Mouse (Mus musculus) C2C12 (cell line): ENCODE data around the gene Lhx5. TPM values are rescaled to one million over a fixed set of nuclear protein-coding genes. Genes with fewer than 3 reads are reported as not detected.
A peak's percentile ranks its signal among the peaks of the same experiment; 100 is the strongest.

Experiments
- H3K27me3 ChIP-seq: one replicate; pipeline ENCODE4 v1.6.1; 2011; ENCODE audit not compliant: control insufficient read depth, insufficient read depth, insufficient read length
- H3K36me3 ChIP-seq: one replicate; pipeline ENCODE4 v1.6.1; 2011; ENCODE audit not compliant: control insufficient read depth, insufficient read depth
- H3K4me3 ChIP-seq: one replicate; pipeline ENCODE4 v1.5.1; 2011; ENCODE audit warnings: mild to moderate bottlenecking, control low read depth; ENCODE audit not compliant: poor library complexity, insufficient read depth, severe bottlenecking
- H3K79me2 ChIP-seq: one replicate; pipeline ENCODE4 v1.6.1; 2011; ENCODE audit not compliant: control insufficient read depth, insufficient read depth
- H3K79me3 ChIP-seq: one replicate; pipeline ENCODE4 v1.6.1; 2011; ENCODE audit warnings: low read depth, control low read depth
- H3ac ChIP-seq: one replicate; pipeline ENCODE3; 2011; ENCODE audit warnings: low read depth; ENCODE audit not compliant: control insufficient read depth, insufficient read length
- CEBPB ChIP-seq: IDR thresholded peaks from one replicate; pipeline ENCODE4 v1.6.1; 2011; ENCODE audit warnings: low read depth, mild to moderate bottlenecking, control low read depth, moderate library complexity
- CTCF ChIP-seq: IDR thresholded peaks from one replicate; pipeline ENCODE4 v1.5.1; 2011; ENCODE audit not compliant: control insufficient read depth, insufficient read depth, insufficient read length
- FOSL1 ChIP-seq: IDR thresholded peaks from one replicate; pipeline ENCODE4 v1.8.0; 2011; ENCODE audit warnings: mild to moderate bottlenecking, low read length; ENCODE audit not compliant: poor library complexity, insufficient read depth, severe bottlenecking
- MAX ChIP-seq: IDR thresholded peaks from one replicate; pipeline ENCODE4 v1.6.1; 2011; ENCODE audit warnings: mild to moderate bottlenecking, control low read depth
- MYOD1 ChIP-seq: IDR thresholded peaks from one replicate; pipeline ENCODE4 v1.6.1; 2011; ENCODE audit warnings: low read depth; ENCODE audit not compliant: control insufficient read depth, insufficient read length
- MYOG ChIP-seq: IDR thresholded peaks from one replicate; pipeline ENCODE4 v1.6.1; 2011; ENCODE audit not compliant: control insufficient read depth, insufficient read length; ENCODE audit errors: extremely low read depth
- USF1 ChIP-seq: IDR thresholded peaks from one replicate; pipeline ENCODE4 v1.6.1; 2011; ENCODE audit warnings: low read depth, mild to moderate bottlenecking, control low read depth, moderate library complexity
- polyA plus RNA-seq: library from polyadenylated mRNA; unstranded; fragments of >200 nt; fragmentation: generic; extraction: Trizol; gene quantifications from one replicate; pipeline ENCODE4 v1.2.1, GENCODE M21; 2012; ENCODE audit warnings: missing spikeins

Lhx5 gene
- polyA plus RNA-seq, 1 experiment: not detected

- Histone ChIP-seq H3K36me3 (no peaks in the 10 kb centered on the region), H3ac (no peak overlapping the region), H3K79me2 (no peaks in the 10 kb centered on the region), H3K27me3 (peaks cover 83% of the 10 kb centered on the region), H3K4me3 (no peak overlapping the region), H3K79me3 (no peaks in the 10 kb centered on the region)
- TF ChIP-seq CTCF: no peak
- no peak for TF ChIP-seq USF1
- TF ChIP-seq MAX: no peak
- TF ChIP-seq FOSL1: no peak
- no peak for TF ChIP-seq MYOG
- no peak for TF ChIP-seq CEBPB
- no peak for TF ChIP-seq MYOD1
Measured at GRCm38 (mm10) chr5:120437986-120438385, 6.5 kb downstream of the Lhx5 start.

- Histone ChIP-seq H3K36me3 (no peaks in the 10 kb centered on the region), H3K27me3 (peaks cover 78% of the 10 kb centered on the region), H3K79me2 (no peaks in the 10 kb centered on the region), H3K79me3 (no peaks in the 10 kb centered on the region), H3K4me3 (no peak overlapping the region), H3ac (no peak overlapping the region)
- TF ChIP-seq MYOG (no peak), CTCF (no peak)
Measured at GRCm38 (mm10) chr5:120438469-120438868, 7.0 kb downstream of the Lhx5 start.

DNA sequence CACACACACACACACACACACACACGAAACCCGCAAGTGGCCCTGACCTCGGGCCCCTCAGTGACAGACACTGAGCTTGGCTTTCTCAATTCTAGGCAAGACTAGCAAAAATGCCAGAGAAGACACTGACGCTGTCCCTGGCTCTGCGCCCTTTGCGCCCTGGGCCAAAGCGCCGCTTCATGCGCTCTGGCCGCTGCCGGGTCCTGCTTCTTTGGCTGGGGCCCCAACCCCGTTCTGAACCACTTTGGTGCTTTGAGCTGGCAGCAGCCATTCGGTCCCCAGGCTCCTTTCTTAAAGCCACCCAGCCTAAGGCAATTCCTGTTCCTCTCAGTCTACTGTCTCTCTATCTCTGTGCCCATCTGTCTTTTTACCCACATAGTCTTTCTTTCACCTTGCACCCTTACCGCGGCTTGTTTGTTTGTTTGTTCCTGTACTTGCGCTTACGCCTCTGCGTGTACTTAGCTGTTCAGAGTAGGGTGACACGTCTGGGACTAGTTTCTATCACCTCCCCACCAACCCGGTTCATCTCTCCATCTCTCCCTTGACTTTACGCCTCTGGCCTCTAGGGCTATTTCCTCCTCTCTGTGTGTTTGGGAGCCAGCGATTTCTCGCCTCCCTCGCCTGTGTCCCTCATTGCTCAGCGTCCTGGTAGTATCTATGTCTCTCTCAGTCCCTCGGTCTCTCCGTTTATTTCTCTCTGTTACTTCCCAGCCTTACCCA is 7.7 kb downstream of the Lhx5 start:
- Histone ChIP-seq H3ac (no peak overlapping the region), H3K27me3 (peaks cover 71% of the 10 kb centered on the region), H3K79me3 (no peaks in the 10 kb centered on the region), H3K4me3 (no peak overlapping the region), H3K36me3 (no peaks in the 10 kb centered on the region), H3K79me2 (no peaks in the 10 kb centered on the region)
- TF ChIP-seq MYOD1 (no peak), FOSL1 (no peak), MYOG (no peak), USF1 (no peak), CEBPB (no peak), MAX (no peak), CTCF (no peak)

GRCm38 (mm10) chr5:120439887-120440670 is 8.6 kb downstream of the Lhx5 start:
- Histone ChIP-seq H3K79me3 (no peaks in the 10 kb centered on the region), H3K36me3 (no peaks in the 10 kb centered on the region), H3ac (no peak overlapping the region), H3K4me3 (no peak overlapping the region), H3K27me3 (peaks cover 68% of the 10 kb centered on the region), H3K79me2 (no peaks in the 10 kb centered on the region)
- TF ChIP-seq FOSL1 (no peak), CEBPB (no peak), USF1 (no peak), MAX (no peak), MYOG (no peak), CTCF (no peak), MYOD1 (no peak)

DNA sequence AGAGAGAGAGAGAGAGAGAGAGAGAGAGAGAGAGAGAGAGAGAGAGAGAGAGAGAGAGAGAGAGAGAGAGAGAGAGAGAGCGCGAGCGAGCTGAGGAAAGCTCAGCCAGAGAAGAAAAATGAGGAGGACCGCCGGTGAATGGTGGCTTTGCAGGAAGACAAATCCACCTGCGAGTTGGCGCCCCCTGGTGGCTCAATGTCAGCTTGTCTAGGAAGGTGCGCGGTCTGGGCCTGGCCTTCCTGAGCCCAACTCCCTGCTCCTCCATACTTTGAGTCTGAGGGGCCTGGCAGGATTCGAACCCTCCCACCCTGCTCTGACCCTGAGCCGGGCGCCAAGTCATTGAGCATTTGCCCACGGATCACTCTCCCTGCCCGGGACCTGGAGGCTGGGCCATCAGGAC is 9.2 kb downstream of the Lhx5 start:
- Histone ChIP-seq H3K36me3 (no peaks in the 10 kb centered on the region), H3K79me2 (no peaks in the 10 kb centered on the region), H3ac (no peak overlapping the region), H3K4me3 (no peak overlapping the region), H3K79me3 (no peaks in the 10 kb centered on the region), H3K27me3 (peaks cover 65% of the 10 kb centered on the region)
- peak; percentile 85 for TF ChIP-seq CTCF
- no peak for TF ChIP-seq CEBPB

GRCm38 (mm10) chr5:120447305-120447704 is 15.8 kb downstream of the Lhx5 start:
- no peak for TF ChIP-seq MYOD1
- TF ChIP-seq FOSL1: no peak
- TF ChIP-seq MAX: no peak
- TF ChIP-seq MYOG: no peak
- TF ChIP-seq CEBPB: no peak
- TF ChIP-seq USF1: no peak
- TF ChIP-seq CTCF: no peak
- Histone ChIP-seq H3K79me3 (no peaks in the 10 kb centered on the region), H3K36me3 (no peaks in the 10 kb centered on the region), H3K4me3 (no peak overlapping the region), H3K79me2 (no peaks in the 10 kb centered on the region), H3K27me3 (peaks cover 31% of the 10 kb centered on the region), H3ac (no peak overlapping the region)
